Mouse (Mus musculus): ENCODE measurements around the gene Nxph3.
A peak's percentile ranks its signal among the peaks of the same experiment; 100 is the strongest.
"Not testable (repeated sequence)": the region's sequence is repeated elsewhere in the genome, so short reads cannot be mapped to it uniquely, and the experiment has no call there.

Gene Nxph3

DNA sequence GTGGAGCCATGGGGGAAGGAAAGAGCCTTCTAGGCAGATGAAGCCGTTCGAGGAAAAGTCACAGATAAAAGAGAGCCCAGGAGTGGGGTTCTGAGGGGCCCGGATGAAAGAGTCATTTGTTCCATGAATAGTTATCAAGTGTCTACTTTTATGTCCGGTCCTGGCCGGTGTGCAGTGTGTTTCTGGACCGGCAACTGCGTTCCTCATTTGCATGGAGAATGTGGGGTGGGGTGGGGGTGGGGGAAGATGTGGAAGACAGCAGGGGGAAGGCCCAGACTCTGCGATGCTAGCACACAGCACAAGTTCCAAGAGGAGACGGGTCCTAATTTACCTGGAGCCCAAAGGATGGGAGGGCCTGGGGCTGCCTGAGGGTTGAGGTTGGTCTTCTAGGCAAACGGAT, 4.9 kb upstream of the Nxph3 start:
- DNase-seq (ENCODE audit: low read depth, low spot score) = no peak

DNA sequence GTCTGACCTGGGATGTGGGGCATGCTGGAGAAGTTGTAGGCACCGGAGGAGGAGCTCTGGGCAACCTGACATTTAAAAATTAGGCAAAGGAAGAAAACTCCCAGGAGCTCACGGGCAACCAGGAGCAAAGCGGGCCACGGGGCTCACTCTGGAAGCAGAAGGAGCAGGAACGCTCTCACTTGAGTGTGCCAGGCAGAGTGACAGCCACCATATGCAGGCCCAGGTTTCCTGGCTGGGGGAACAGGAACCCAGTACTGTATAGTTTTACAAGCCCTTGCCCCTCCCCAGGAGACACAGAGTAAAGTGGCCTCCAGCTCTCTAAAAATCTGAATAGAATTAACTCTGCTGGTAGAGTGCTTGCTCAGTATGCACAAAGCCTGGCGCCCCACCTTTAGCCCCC, 2.8 kb upstream of the Nxph3 start:
- DNase-seq (ENCODE audit: low read depth, low spot score) = no peak

DNA sequence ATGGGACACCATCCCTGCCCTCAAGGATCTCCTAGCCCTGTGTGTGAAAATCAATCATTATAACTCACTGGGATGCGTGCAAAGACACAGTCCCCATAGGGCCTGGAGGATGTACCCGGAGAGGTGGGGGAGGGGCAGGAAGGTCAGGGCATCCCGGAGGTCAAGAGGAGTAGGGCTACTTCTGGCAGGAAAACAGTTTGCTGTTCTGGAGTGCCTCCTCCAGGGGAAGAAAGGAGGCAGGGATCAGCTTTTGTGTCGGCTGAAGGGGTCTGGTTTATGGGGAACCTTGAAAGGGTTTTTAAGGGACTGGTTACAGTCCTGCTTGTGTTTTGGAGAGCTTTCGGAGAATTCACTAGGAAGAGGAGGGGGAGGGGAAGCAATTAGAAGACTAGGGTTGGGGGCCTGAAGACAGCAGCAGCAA, 2.1 kb upstream of the Nxph3 start:
- no peak for DNase-seq (ENCODE audit: low read depth, low spot score)

DNA sequence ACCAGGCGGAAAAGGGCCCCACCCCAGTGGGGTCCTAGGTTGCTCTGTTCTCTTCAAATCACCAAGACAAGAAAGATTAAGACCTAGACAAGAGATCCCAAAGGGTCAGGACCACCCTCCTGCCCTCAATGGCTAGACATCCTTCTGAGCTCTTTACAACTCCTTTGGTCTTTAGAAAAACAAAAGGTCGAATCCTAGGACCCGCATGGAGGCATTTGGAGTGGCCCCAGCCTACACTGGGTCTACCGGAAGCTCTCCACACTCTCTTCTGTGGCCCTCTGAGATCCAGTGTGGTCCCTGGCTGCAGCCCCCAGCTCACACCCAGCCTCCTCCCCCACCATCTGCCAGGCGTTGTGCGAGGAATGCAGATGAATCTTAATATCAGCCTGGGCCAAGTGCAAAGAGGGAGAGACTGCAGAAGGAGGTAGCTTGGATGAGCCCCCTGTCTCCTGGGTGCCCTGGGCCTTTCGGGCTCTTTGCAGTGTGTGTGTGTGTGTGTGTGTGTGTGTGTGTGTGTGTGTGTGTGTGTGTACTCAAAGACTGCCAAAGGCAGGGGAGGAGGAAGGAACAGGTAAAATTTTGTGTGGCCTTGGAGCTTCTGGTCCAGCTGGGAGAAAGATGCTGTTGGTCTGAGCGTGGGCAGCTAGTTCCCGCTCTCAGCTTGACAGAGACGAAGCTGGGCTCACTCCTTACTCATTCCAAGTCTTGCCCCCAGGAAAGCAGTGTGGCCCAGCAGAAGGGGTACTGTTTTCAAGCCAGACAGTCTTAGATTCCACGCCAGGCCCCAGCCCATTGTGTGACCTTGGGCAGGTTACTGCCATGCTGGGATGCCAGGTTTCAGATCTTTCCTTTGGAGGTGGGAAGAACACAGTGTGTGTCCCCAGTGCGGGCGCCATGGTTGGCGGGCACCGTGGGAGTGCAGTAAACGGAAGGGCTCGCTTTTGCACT, 1.3 kb upstream of the Nxph3 start:
- no peak for DNase-seq (ENCODE audit: low read depth, low spot score)

DNA sequence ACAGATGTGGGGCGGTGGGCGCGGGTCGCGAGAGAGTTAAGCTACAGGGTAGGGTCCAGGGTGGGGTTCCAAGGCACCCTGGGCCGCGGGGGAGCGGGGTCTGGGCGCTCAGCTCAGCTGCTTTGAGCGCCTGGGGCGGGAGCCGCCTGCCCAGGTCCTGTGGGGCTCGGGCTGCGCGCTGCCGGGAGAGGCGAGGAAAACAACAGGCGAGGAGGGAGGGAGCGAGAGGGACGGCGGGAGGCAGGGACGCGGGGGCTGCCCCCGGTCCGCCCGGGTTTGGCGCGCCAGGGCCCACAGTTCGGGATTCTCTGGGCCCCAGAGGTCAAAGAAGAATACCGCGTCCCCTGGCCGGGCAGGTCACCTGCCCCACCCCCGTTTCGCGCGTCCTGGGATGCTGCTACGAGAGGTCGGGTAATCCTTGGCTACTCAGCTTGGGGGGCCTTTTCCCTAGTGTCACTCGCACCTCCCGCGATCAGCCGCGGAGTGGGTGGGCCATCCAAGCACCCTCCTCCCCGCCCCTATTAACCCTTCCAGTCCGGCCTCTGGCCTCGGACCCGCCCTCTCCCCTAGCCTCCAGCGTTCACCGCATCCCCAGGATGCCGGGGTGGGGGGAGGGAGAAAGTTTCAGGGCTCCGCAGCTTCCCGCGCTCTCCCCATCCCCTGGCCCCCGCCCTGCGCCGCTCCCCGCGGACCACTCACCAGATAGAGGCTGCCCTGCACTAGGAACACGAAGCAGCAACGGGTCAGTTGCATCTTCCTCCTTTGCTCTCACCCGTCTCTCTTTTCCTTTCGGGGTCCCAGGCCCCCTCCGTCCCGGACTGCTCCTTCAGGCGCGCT, 691 bp downstream of the Nxph3 start:
- DNase-seq (ENCODE audit: low read depth, low spot score) = no peak

DNA sequence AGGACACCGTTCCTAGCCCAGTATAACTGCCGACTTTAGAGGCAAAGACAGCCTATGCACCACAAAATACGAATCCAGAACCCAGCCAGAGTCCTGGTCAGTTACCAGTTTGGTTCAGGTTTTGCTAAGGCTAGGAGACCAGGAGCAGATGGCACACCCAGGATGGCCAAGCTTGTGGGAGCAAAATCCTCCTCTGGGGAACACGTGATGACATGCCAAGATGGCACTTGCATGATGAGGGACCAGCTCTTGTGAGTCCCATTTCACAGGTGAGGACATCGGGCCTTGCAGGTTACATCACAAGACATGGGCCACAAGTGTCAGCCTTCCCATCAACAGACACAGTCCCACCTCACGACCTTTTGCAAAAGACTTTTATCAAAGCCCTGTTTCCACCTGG, 2.0 kb downstream of the Nxph3 start:
- DNase-seq (ENCODE audit: low read depth, low spot score) = no peak

DNA sequence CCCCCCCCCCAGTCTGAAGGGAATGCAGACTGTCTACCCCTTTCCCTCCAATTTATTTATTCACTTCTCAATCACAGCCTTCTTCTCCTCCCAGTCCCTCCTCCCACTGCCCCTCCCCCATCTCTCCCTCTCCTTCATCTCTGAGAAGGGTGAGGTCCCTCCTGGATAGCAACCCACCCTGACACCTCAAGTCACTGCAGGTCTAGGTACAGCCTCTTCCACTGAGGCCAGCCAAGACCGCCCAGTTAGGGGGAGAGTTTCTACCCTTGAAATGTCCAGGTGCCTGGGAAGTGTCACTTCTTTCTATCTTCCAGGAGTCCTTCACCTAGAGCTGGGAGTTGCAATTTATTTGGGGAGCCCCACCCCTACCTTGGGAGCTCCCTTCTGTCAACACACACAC, 2.5 kb downstream of the Nxph3 start:
- no peak for DNase-seq (ENCODE audit: low read depth, low spot score)

DNA sequence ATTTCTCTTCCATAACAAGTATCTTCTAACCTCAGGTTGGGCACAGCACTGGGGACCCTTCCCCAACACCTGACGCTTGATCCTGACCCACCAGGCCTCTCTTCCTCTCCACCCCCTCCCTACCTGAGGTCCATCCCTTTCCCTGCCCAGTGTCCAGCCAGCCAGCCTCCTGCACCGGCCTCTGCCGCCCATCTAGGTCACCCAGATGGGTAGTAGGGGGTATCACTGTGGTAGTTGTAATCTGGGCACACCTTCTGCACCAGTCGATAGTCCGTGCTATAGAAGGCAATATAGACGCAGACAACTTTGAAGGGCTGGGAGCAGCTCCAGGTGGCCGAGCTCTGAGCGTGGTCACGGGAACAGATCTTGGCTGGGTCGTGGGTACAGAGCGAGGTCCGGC, 3.7 kb downstream of the Nxph3 start:
- DNase-seq (ENCODE audit: low read depth, low spot score) = no peak

DNA sequence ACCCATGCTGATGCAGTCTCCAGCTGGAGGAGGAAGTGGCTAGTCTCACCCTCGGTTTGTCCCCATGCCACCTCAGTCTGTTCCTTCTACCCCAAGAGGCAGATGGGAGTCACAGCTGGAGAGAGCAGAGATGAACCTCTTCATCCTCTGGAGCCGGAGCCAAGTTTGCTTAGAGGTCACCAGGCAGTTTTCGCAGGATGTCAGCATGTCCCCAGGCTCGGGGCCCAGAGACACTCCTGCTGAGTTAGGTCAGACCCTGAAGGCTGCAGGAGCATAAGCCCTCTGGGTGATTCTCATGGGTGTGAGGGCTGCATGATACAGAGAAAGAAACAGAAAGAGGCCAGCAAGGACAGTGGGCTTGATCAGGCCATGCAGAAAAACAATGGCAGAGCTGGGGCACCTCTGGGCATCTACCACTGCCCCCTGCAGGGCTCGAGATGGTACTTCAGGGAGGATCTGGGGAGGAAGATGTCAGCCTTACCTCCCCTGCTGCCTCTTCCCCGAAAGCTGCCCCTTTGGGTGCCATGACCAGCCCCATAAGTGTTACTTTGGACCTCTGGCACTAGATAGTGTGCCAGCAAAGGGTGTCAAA, 5.1 kb downstream of the Nxph3 start:
- no peak for DNase-seq (ENCODE audit: low read depth, low spot score)

DNA sequence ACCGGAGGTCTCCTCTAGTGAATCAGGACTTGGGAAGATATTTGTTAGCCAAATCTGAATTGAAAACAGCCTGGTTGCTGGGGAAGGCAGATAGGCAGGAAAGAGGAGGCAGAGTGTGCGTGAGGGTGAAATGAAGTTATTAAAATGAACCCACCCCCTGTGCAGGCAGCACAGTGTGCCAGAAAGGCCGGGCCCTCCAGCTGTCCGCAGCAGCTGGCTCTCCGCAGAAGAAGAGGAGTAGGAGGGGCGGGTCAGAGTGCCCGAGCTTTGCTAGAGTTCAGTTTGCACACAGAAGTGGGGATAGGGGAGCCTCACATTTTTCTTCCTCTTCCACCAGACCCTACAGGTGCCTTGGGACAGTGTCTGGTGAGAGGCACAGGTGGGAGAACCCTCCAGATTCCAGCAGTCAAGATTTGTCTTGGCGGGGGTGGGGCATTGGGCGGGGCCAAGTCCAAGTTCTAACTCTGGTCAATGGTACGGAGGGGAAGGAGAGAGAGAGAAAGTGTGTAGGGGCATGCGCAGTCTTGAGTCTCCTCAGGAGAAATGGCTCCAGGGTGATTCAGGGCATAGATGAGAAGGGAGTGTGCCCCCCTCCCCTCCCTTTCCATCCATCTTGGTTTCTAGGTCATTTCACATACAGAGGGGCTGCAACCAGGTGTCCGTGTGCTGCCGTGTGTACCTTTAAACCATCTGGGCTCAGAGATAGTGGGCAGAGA, 6.0 kb downstream of the Nxph3 start:
- no peak for DNase-seq (ENCODE audit: low read depth, low spot score)

DNA sequence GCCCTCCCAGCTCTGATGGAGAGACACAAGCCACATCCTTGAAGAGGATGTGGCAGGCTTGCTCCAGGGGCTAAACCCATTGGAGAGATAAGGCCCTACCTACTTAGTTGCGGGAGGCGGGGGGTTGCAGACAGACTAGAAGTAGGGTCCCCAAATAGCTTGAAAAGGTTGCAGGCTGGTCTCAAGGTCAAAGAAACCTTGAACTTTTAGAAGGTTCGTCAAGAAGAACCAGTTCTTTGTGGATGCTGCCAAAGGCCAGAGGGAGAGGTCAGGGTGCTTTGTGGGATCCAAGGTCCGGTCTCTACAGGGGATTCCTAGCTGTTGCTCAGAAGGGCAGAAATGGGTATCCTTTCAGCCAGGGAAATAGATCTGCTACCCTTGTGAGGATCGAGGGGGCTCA, 6.6 kb downstream of the Nxph3 start:
- no peak for DNase-seq (ENCODE audit: low read depth, low spot score)

DNA sequence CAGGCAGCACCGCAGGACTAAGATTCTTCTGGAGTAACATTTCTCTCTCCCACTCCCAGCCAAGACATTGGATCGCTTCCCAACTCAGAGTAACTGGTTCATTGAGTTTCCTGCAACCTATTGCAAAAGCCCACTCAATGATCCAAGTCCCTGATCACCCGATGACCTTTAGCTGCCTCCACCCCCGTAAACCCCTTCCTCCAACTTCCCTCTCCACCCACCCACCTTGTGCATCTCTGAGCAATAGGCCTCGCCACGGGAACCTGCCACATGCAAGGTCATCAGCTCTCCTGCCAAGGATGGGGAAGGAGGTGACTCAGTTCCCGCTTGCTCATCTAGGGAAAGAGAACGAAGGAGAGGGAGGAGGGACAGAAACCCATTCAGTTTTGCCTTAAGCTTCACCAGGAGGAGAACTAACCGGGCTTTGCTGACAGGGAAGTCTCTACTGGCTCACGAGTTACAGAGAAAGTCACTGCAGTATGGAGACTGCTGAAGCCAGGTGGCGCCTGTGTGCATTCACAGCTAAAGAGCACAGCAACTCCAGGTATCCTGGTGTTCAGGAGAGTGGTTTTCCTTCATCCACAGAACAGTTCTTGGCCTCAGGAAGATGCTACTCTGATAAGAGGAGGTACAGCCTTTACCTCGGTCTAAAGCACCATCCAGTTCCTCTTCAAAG, 7.2 kb downstream of the Nxph3 start:
- no peak for DNase-seq (ENCODE audit: low read depth, low spot score)

DNA sequence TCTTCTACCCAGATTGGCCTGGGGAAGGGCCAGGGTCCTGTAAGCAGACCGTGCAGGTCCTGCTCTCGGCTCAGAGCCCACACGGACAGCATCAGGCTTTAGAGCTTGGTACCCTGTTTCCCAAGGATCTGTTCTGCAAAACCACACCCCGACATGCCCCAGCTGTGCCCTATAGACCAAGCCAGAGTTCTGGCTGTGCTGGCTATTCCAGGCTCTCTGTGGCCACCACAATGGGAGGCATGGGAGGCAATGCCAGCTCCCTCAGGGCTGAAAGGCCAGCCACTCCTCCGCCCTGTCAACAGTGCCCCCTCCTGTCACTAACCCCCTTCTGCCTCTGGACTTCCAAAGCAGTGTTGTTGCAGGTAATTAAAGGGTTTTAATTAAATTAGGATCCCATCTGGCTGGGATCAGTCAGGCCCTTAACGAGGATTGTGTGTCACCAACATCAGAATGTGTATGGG, 10.1 kb downstream of the Nxph3 start:
- DNase-seq (ENCODE audit: low read depth, low spot score) = no peak

DNA sequence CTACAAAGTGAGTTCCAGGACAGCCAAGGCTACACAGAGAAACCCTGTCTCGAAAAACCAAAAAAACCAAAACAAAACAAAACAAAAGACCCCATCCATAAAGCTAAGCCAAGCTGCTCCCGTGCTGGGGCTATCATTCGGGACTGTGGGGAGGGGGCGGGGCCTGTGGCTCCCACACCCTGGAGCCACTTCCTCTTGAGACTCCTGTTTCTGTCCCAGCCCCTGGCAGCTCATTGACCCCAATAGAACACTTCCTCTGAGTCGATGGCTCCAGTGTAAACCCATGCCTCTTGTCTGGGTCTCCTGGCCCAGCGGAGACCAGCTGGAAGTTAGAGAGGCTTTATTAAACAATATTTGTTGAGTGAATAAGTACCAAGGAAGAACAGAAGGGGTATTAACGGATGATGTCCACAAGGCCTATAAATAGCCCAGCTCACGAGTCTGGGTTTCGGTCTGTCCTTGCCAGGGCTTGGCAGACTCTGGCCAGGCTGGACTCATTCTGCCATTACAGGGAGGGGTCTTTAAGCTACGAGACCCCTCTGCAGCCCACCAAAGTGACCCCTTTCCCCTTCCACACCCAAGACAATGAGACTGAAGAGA, 10.7 kb downstream of the Nxph3 start:
- peak; percentile 29 for DNase-seq (ENCODE audit: low read depth, low spot score)

DNA sequence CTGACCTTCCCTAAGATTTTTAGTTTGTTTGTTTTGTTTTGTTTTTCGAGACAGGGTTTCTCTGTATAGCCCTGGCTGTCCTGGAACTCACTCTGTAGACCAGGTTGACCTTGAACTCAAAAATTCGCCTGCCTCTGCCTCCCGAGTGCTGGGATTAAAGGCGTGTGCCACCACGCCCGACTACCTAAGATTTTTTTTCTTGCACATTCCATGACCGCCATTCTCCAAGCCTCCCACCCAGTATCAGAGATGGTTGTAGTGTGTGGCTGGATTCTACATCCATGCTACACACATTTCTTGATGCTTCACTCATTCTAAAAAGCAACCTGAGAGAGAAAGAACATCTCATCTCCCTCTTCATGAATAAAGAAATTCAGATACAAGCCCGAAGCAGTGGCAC, 12.5 kb downstream of the Nxph3 start:
- not testable (repeated sequence) for DNase-seq (ENCODE audit: low read depth, low spot score)

DNA sequence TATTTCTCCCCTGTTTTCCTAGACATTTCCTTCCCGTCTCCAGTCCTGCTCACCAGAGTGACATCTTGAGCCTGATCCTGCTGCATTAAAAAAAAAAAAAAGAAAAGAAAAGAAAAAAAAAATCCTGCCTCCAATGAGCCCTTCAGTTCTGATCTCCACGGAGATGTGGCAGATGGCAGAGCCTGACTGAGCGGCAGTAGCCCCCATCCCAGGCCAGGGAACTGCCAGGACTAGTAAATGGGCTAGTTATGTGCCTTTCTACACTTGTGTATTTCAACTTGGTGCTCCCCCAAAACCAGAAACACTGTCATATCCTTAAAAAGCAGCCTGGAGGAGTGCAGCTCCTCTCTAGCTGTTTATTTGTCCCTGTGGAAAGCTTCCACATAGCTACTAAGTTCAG, 13.5 kb downstream of the Nxph3 start:
- DNase-seq (ENCODE audit: low read depth, low spot score) = no peak

DNA sequence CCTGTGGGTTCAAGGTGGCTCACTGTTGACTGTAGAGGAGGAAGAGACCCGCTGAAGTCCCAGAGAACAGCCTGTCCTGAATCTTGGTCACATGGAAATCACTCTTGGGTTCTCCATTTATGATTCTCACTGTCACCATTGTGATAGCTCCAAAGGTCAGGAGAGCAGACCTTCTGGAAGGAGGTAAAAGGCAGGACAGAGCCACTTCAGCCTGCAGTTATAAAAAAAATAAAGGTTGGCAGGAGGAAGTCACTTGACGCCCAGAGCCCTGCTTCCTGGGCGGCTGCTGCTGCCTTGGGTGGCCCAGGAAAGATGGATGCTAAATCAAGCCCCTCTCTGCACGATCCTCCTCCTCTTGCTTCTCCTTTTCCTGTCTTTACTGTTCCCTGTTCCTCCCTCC, 14.0 kb downstream of the Nxph3 start:
- DNase-seq (ENCODE audit: low read depth, low spot score) = no peak

DNA sequence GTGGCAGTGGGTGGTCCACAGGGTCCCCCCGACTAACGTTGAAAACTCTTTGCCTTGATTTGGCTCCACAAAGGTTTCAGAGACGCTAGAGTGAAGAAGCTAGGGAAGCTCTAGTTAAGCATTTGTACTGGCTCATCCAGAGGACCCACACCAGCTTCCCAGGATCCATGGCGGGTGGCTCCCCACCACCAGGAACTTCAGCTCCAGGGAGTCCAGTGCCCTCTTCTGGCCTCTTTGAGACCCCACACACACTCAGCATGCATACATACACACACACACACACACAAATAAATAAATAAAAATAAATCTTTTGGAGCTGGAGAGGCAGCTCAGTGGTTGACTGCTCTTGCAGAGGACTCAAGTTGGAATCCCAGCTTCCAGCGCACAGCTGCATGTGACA, 16.4 kb downstream of the Nxph3 start:
- no peak for DNase-seq (ENCODE audit: low read depth, low spot score)

DNA sequence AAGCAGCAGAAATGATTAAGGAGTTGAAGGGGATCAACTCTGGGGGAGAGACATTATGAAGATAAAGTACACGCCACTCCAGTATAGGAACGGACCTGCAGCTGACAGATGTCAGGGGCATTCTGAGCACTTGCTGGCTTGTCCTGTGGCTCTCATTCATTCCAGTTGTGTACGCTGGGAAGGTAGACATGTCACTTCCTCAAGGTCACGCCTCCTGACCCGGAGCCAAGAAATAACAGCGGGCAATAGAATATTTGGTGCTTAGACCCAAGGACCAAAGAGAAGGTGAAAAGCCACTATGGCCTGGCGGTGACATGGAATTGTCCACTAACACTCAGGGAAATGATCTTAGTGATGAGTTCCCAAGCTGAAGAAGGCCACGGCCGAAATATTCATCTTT, 18.5 kb downstream of the Nxph3 start:
- no peak for DNase-seq (ENCODE audit: low read depth, low spot score)

DNA sequence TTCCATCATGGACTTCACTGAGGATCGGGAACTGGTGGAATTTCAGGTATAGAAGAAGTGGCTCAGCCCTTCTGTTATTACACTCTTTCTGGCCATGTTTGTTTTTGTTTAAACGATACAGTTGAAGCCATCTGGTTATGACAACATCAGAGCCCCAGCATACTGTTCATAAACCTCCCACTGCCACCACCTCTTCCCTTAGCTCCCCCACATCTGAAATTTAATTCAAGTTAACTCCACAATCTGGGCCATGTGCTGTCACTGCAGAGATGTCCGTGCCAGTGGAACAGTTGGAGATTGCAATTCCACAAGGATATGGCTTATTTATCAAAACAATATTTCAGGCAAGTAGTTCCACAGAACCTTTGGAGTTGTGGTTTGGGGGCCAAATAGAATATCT, 20.0 kb downstream of the Nxph3 start:
- no peak for DNase-seq (ENCODE audit: low read depth, low spot score)

DNA sequence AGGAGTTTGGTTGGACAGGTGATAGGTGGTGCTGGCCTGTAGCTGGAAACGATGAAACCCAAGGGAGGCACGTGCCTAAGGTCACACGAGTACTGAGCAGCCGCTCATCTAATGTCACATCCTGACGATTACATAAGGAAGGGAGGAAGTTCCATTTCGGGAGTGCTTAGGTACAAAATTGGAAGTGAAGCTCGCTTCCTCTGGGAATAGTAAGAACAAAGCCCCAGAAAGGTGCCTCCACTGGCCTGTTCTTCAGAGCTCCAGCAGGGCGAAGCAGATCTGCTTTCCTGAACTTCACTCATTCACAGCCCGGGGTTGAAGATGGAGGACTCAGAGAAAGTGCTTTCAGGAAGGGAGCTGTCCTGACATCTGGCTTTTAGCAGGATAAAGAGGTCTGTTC, 20.4 kb downstream of the Nxph3 start:
- DNase-seq (ENCODE audit: low read depth, low spot score) = no peak

Measured in skeletal muscle tissue, adult 2 months (tissue).